Mouse (Mus musculus) lung, postnatal 0 days (tissue): ENCODE measurements around the gene C1qtnf1. TPM values are rescaled to one million over a fixed set of nuclear protein-coding genes. Genes with fewer than 3 reads are reported as not detected.

Source experiments
- ATAC-seq: fragments of 200-750 bp; cut with Nextera tagmentation; 2 replicates; pipeline ENCODE4 v1.8.0; 2017; ENCODE audit warnings: moderate library complexity
- DNase-seq: peaks from one replicate; pipeline ENCODE4 v3.0.0-alpha.2; 2016; ENCODE audit warnings: low spot score
- H3K27ac ChIP-seq: fragments of 300-500 bp; sonication (generic); 2 replicates; pipeline ENCODE4 v1.5.1; 2014; ENCODE audit warnings: antibody characterized with exemption, mild to moderate bottlenecking, low read length, mixed read lengths
- H3K27me3 ChIP-seq: fragments of 300-500 bp; sonication (generic); replicated peaks from 2 replicates; pipeline ENCODE4 v1.6.1; 2014; ENCODE audit warnings: low read length, mixed read lengths; ENCODE audit not compliant: insufficient read depth
- H3K36me3 ChIP-seq: fragments of 300-500 bp; sonication (generic); 2 replicates; pipeline ENCODE4 v1.6.1; 2014; ENCODE audit warnings: low read length, mixed read lengths; ENCODE audit not compliant: insufficient read depth
- H3K4me1 ChIP-seq: fragments of 300-500 bp; sonication (generic); 2 replicates; pipeline ENCODE4 v1.6.1; 2014; ENCODE audit warnings: antibody characterized with exemption, low read depth, low read length, mixed read lengths; ENCODE audit not compliant: insufficient read depth
- H3K4me2 ChIP-seq: fragments of 300-500 bp; sonication (generic); replicated peaks from 2 replicates; pipeline ENCODE4 v1.6.1; 2014; ENCODE audit warnings: low read depth, mild to moderate bottlenecking, low read length, moderate library complexity, mixed read lengths
- H3K4me3 ChIP-seq: fragments of 300-500 bp; sonication (generic); 2 replicates; pipeline ENCODE4 v1.5.1; 2014; ENCODE audit warnings: low read depth, low read length
- H3K9ac ChIP-seq: fragments of 300-500 bp; sonication (generic); replicated peaks from 2 replicates; pipeline ENCODE4 v1.6.1; 2014; ENCODE audit warnings: low read depth, mild to moderate bottlenecking
- H3K9me3 ChIP-seq: fragments of 300-500 bp; sonication (generic); 2 replicates; pipeline ENCODE4 v1.6.1; 2016; ENCODE audit warnings: low read length, mixed read lengths
- CTCF ChIP-seq: IDR thresholded peaks from 2 replicates; pipeline ENCODE4 v1.5.1; 2016; ENCODE audit warnings: antibody characterized with exemption, mild to moderate bottlenecking
- EP300 ChIP-seq: IDR thresholded peaks from 2 replicates; pipeline ENCODE4 v1.6.1; 2016; ENCODE audit warnings: antibody characterized with exemption, mild to moderate bottlenecking, control low read depth
- WGBS: fragments of 180-500 bp; shearing (Covaris S2); extraction: QIAGEN DNeasy Blood & Tissue Kit; methylation state at CpG from one replicate; pipeline ENCODE4 v1.1.7; 2014; 5-methylcytosine and 5-hydroxymethylcytosine counted together
- polyA plus RNA-seq: library from polyadenylated mRNA; unstranded; fragments of >200 nt; fragmentation: Nextera tagmentation; extraction: Ambion mirVana; gene quantifications from 2 replicates; pipeline ENCODE4 v1.2.1, GENCODE M21; 2015

The C1qtnf1 gene
- polyA plus RNA-seq, 1 experiment from 2014 or later, result 9.1 TPM

- Histone ChIP-seq H3K27me3 (no peaks in the 10 kb centered on the region), H3K9ac (no peak overlapping the region), H3K36me3 (no peaks in the 10 kb centered on the region), H3K9me3 (no peaks in the 10 kb centered on the region), H3K4me2 (no peak overlapping the region), H3K4me1 (no peaks in the 10 kb centered on the region), H3K4me3 (no peak overlapping the region), H3K27ac (no peak overlapping the region)
- TF ChIP-seq EP300 (no peak), CTCF (no peak)
- 38% methylated on average over 5 of the region's 5 CpGs for WGBS
- no peak for ATAC-seq
- no peak for DNase-seq
These were observed 67.1 kb downstream of the C1qtnf1 start for GRCm38 (mm10) chr11:118495065-118495464.

GRCm38 (mm10) chr11:118496066-118496689 lies 68.2 kb downstream of the C1qtnf1 start:
- Histone ChIP-seq H3K9me3 (no peaks in the 10 kb centered on the region), H3K4me2 (no peak overlapping the region), H3K4me3 (no peak overlapping the region), H3K27ac (no peak overlapping the region), H3K27me3 (no peaks in the 10 kb centered on the region), H3K4me1 (no peaks in the 10 kb centered on the region), H3K36me3 (no peaks in the 10 kb centered on the region), H3K9ac (no peak overlapping the region)
- DNase-seq, result no peak
- ATAC-seq, result no peak
- TF ChIP-seq CTCF (no peak), EP300 (no peak)
- WGBS, result 65% methylated on average over 20 of the region's 20 CpGs

Other genes with a start within 250 kb of the C1qtnf1 start
- 19.4 and 19.5 TPM in 2 replicates for gene Cyth1, start 179.6 kb upstream of the C1qtnf1 start, polyA plus RNA-seq
- gene Usp36, start 138.0 kb upstream of the C1qtnf1 start, polyA plus RNA-seq, result 10.5 and 11.8 TPM in 2 replicates
- 0.44 and 0.88 TPM in 2 replicates for gene Cep295nl, start 85.7 kb upstream of the C1qtnf1 start, polyA plus RNA-seq
- 105 and 107 TPM in 2 replicates for gene Timp2, start 72.5 kb upstream of the C1qtnf1 start, polyA plus RNA-seq
- gene Lgals3bp, start 26.1 kb upstream of the C1qtnf1 start, polyA plus RNA-seq, result 30.8 and 44.3 TPM in 2 replicates
- 21.3 and 22.5 TPM in 2 replicates for gene Cant1, start 9.1 kb upstream of the C1qtnf1 start, polyA plus RNA-seq
- gene Engase, start 48.6 kb downstream of the C1qtnf1 start, polyA plus RNA-seq, result 4.7 and 4.9 TPM in 2 replicates